Mouse (Mus musculus) R1 (cell line): ENCODE data around the gene Gm38431.
A peak's percentile ranks its signal among the peaks of the same experiment; 100 is the strongest.

Source experiments
- DNase-seq: peaks from one replicate; pipeline ENCODE4 v3.0.0-alpha.2; 2018; ENCODE audit warnings: low read depth, low spot score

The Gm38431 gene

DNA sequence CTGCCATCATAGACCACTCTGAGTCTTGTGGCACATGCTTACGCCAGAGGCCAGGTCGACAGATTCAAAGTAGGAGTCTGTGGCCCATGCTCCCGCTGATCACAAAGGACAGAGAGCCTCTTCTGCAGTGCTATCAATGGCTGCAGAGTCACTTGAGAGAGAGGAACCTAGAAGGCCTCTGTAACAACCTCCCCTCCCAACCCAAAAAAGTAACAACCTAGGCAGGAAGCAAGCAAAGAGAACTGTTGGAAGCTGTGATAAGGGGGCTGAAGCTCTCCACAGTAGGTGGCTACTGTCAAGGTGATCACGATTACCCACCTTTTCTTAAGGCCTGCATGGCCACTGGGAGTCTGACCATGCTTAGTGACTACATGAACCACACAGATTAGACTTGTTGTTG lies 48.2 kb downstream of the Gm38431 start:
- no peak for DNase-seq

DNA sequence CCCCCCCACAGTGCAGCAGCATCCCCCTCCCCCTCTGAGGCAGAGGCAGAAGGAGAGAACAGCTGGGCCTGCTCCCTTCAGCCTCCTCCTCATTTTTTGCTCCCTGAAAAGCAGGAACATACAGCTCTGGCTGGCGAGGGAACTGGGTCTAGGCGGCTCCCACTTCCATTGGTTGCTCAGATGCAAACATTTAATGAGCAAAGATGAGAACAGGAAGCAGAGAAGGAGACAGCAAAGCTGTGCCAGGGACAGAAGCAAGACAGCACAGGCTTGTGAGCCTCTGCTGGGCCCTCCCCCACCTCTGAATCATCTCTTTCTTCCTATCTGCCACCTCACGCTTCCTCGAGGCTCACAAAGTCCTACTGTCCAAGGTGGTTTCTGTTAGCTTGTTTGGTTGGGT lies 50.5 kb downstream of the Gm38431 start:
- no peak for DNase-seq

DNA sequence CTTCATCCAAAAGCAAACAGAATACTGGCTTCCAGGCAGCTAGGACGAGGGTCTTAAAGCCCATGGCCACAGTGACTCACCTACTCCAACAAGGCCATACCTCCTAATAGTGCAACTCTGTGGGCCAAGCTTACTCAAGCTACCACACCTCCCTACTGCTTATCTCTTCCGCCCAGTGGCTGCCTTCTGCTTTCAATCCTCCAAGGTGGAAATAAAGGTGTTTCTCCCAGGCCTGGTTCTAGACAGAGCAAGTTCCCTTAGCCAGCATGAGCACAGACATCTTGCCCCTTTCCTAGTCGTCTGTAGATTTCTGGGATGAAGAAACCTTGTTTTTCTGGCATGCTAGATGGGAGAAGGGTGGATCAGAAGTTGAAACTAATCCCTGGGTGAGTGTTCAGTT lies 52.0 kb downstream of the Gm38431 start:
- DNase-seq, result no peak

DNA sequence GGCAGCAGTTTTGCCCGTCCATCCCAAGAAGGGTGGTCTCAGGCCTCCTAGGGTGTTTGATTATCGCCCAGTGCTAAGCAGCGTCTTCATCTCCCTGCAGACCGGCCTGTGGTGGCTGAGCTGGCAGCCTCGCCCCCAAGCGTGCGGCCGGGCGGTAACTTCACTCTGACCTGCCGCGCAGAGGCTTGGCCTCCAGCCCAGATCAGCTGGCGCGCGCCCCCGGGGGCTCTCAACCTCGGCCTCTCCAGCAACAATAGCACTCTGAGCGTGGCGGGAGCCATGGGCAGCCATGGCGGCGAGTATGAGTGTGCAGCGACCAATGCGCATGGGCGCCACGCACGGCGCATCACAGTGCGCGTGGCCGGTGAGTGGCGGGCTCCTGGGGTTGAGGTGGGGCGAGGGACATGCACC lies 54.3 kb downstream of the Gm38431 start:
- peak; percentile 49 for DNase-seq

DNA sequence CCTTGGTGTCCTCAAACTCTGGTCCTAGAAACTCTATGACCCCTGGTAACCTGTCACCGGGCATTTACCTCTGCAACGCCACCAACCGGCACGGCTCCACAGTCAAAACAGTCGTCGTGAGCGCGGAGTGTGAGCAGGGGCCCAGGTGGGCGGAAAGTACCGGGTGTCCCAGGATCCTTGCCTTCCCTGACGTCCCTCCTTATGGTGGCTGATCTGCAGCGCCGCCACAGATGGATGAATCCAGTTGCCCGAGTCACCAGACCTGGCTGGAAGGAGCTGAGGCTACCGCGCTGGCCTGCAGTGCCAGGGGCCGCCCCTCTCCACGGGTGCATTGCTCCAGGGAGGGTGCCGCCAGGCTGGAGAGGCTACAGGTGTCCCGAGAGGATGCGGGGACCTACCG lies 55.1 kb downstream of the Gm38431 start:
- DNase-seq, result no peak

DNA sequence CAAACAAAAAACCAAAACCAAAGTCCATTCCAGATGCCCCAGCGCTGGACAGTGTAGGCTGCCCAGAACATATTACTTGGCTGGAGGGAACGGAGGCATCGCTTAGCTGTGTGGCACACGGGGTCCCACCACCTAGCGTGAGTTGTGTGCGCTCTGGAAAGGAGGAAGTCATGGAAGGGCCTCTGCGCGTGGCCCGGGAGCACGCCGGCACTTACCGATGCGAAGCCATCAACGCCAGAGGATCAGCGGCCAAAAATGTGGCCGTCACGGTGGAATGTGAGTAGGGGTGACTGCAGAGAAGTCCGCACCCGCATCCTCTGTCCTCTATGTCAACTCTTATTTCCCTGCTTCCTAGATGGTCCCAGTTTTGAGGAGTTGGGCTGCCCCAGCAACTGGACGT lies 55.6 kb downstream of the Gm38431 start:
- no peak for DNase-seq

DNA sequence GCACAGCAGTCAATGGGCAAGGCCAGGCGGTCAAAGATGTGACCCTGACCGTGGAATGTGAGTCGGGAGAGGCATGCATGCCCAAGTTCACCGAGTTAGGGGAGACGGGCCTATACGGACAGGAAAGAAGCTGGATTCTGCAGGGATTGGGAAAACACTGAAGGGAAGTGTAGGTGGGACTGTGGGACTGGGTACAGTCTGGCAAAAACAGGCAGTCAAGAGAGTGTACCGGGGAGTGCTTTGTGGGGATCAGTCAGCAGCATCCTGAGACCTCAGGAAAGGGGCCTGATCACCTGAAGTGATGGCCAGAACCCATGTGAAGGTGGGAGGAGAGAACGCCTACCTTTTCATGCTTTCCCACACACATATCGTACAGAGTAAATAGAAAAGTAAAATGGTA lies 56.2 kb downstream of the Gm38431 start:
- DNase-seq, result no peak

DNA sequence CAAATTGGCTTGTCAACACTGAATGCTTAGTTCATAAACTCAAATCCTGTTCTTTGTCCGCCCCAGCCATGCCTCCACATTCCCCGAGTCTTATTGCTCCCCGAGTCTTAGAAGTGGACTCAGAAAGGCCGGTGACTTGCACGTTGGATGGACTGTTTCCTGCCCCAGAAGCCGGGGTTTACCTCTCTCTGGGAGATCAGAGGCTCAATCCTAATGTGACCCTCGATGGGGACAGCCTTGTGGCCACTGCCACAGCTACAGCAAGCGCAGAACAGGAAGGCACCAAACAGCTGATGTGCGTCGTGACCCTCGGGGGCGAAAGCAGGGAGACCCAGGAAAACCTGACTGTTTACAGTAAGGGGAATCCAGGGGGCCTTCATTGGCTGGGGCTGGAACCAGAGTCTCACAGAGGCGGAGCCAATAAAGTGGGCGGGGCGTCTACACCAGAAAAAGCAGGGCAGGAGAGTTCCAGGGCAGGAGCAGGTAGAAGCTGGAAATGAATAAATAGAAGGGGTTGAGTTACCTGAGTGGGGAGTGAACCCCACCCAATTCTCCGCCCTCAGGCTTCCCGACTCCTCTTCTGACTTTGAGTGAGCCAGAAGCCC lies 57.2 kb downstream of the Gm38431 start:
- DNase-seq, result peak; percentile 87

DNA sequence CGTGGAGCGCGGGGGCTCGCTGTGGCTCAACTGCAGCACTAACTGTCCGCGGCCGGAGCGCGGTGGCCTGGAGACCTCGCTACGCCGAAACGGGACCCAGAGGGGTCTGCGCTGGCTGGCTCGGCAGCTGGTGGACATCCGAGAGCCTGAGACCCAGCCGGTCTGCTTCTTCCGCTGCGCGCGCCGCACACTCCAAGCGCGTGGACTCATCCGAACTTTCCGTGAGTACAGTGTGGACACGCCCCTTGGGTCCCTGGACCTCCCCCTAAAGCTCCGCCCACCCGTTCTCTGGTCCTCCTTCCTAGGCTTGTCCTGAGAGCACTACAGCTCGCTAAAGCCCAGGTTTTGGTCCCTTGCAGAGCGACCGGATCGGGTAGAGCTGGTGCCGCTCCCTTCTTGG lies 58.7 kb downstream of the Gm38431 start:
- peak; percentile 95 for DNase-seq

DNA sequence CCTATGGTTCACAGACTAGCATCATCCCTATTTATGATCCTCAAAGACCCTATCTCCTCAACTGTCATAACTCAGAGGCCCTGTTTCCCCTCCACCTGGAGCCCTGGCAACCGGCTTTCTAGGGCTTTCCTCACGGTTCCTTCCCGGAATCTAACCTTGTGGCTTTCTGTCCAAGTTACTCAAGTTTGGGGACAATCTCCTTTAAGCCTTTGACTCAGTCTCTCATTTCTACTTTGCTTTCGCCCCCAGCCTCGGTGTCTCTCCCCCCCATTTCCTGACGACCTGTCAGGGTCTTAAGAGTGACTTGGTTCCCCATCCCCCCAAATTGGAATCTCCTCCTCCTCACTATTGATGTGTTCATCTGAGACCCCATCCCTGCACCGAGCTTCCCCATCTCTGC lies 59.3 kb downstream of the Gm38431 start:
- DNase-seq, result no peak

DNA sequence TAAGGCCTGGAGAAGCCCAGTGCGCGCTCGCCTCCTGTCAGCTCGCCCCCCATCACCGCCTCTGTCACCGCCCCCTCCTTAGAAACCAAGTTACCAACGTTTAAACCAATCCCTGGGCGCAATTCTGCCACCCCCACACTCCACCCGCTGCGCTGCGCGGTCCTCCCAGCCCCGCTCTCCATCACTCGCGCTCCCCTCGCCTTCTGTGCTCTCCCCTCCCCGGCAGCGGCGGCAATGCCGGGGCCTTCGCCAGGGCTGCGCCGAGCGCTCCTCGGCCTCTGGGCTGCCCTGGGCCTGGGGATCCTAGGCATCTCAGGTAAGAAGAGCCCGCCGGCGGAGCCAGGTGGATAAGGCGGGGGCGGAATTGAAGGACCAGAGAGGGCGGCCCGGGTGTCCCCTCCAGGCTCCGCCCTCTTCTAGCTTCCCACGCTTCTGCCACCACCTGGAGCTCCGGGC lies 59.9 kb downstream of the Gm38431 start, which contains the start of gene Icam5:
Gene Icam5 (plus strand): TSS at position 178 of the 456 bp plus-strand sequence.
- DNase-seq, result peak; percentile 82

DNA sequence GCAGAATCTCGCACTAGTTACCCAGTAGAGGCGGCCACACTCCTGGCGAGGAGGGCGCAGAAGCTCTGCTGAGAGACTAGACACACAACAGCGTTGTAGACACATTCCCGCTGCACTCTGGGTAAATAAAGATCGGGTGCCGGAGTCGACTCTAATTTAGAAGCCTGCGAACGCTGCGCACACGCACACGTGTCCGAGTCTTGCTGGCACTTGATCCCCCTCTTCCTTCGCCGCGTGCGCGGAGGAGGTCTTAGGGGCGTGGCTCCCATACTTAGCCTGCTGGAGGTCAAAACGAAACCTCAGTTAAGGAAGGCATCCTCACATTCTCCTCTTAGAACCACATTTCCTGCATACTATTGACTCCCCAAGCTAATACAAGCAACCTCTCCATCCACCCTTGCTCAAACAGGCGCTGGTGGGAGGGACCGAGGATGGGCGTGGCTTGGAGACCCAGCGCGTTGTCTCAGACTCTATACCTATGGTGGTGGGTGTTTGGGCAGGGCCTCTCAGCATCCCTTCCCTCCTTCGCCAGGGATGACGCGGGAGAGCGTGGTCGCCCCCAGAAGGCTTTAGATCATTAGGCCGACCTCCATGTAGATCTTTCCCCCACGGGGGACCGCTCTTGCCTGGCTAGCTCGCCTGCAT lies 60.4 kb downstream of the Gm38431 start:
- DNase-seq, result peak; percentile 91

DNA sequence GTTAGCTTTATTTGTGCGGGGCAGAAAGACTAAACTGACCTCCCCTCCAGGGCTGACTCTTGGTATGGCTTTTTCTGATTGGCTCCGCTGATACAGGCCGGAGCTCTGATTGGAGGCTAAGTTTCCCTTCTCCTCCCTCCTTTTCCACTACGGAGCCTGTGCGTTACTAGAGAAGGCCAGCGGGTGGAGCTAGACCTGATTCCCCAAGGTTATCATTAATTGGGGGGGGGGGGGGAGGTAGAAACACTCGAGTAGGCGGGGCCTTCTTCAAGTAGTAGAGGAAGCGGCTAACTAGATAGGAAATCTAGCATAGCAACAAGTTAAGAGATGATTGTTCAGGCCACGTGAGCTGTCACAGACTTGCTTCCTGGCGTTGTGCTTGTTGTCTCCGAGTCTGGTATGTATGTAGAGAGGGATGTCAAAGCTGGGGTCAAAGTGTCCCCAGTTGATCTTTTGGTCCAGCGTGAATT lies 61.0 kb downstream of the Gm38431 start:
- peak; percentile 98 for DNase-seq

DNA sequence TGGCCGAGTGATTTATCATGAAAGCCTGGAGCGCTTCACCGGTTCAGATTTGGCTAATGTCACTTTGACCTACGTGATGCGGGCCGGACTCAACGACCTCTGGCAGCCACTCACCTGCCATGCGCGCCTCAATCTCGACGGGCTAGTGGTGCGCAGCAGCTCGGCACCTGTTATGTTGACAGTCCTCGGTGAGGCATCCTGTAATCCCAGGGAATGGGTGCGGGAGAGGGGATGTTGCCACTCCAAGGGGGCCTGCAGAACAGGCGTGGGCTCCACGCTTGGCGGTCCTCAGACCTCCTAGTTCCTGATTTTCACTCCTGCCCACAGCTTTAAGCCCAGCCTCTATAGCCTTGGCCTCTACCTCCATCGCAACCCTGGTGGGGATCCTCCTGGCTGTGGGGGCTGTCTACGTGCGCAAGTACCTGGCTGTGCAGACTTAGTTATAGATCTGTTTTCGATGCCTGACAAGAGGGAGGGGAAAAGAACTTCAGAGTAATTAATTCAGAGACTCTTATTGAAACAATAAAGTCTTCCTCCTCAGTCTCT lies 61.7 kb downstream of the Gm38431 start:
- DNase-seq, result no peak

DNA sequence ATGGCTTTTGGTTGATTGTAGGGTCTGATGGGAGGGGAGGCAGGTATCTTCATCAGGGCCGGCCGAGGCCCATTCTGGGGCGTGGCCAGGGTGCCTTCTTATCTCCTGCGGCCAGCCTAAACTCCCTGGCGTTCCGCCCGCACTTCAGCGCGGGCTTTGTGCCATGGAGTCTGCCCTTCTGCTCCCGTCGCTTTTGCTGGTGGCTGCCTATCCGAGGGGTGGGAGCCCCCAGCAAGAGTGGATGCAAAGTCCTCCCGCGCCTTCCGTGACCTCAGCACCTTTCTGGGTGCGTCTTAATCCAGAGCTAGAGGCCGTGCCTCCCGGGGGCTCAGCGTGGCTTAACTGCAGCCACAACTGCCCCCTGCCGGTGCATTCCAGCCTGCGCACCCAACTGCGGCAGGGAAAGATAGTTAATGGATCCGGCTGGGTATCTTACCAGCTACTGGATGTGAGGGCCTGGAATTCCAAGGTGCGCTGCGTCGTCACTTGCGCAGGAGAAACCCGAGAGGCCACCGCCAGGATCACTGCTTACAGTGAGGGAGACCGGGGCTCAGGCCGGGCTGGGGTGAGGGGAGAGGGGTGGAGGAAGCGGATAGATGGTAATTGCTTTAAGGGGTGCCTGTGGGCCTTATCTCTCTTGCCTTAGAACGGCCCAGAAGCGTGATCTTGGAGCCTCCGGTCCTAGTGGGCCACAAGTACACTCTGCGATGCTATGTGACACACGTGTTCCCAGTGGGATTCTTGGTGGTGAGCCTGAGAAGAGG lies 62.3 kb downstream of the Gm38431 start, which contains the start of gene Icam4:
Gene Icam4 (plus strand): TSS at position 83 of the 764 bp plus-strand sequence.
- DNase-seq, result peak; percentile 91

DNA sequence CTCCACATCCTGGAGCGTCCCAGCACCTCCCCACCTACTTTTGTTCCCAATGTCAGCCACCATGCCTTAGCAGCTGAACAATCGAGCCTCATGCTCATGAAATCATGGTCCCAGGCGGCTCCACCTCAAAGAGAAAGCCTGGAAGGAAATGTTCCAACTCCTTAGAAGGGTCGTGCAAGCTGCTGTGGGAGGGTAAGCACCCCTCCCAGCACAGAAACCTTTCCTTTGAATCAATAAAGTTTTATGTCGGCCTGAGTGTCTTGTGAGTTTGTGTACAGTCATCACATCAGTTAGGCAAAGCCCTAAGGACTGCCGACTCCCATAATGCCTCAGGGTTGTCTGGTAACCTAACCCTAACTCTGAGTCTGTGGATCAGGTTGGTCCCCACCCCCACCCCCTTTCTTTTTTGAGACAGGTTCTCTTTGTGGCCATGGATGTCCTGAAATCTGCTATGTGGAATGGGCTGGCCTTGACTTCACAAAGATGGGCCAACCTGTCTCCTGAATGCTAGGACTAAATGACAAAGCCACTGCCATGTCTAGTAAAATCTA lies 63.2 kb downstream of the Gm38431 start:
- DNase-seq, result peak; percentile 46

DNA sequence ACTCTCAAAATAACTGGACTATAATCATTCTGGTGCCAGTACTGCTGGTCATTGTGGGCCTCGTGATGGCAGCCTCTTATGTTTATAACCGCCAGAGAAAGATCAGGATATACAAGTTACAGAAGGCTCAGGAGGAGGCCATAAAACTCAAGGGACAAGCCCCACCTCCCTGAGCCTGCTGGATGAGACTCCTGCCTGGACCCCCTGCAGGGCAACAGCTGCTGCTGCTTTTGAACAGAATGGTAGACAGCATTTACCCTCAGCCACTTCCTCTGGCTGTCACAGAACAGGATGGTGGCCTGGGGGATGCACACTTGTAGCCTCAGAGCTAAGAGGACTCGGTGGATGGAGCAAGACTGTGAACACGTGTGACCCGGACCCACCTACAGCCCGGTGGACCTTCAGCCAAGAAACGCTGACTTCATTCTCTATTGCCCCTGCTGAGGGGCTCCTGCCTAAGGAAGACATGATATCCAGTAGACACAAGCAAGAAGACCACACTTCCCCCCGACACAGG lies 64.0 kb downstream of the Gm38431 start:
- DNase-seq, result peak; percentile 82

DNA sequence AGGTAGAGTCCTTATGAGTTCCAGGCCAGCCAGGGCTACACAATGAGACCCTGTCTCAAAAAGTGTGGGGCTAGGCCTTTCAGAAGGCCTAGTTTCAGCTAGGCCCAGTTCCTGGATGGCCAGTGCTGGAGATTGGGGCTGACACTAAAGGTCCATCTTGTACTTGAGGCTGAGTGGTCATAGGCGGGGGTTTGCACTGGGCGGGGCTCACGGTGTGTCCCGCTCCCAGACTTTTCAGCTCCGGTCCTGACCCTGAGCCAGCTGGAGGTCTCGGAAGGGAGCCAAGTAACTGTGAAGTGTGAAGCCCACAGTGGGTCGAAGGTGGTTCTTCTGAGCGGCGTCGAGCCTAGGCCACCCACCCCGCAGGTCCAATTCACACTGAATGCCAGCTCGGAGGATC lies 64.9 kb downstream of the Gm38431 start:
- no peak for DNase-seq

DNA sequence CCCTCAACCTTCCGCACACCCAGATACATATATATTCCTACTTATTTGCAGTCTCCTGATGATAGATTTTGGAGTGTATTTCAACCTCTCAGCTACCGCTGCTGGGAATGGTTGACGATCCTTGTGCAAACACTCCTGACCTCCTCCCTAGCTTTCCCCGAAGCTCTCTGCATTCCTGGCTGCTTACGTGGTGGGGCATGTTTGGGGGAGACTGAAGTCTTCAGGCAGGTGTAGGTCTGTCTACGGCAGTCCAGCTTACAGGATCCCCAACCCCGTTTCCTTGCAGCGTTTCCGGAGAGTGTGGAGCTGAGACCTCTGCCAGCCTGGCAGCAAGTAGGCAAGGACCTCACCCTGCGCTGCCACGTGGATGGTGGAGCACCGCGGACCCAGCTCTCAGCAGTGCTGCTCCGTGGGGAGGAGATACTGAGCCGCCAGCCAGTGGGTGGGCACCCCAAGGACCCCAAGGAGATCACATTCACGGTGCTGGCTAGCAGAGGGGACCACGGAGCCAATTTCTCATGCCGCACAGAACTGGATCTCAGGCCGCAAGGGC lies 66.5 kb downstream of the Gm38431 start:
- peak; percentile 47 for DNase-seq

DNA sequence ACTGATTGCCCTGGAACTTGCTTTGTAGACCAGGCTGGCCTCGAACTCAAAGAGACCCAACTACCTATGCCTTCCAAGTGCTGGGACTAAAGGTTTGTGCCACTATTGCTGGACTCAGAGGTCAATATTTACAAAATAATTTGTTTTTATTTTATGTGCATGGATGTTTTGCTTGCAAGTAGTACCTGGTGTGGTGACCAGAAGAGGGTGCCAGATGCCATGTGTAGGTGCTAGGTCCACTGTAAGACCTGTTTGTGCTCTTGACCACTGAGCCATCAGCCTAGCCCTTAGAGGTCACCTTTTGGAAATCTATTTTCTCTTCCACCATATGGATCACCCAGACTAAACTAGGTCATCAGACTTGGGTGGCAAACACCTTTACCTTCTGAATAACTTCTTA lies 69.1 kb downstream of the Gm38431 start:
- DNase-seq, result no peak

DNA sequence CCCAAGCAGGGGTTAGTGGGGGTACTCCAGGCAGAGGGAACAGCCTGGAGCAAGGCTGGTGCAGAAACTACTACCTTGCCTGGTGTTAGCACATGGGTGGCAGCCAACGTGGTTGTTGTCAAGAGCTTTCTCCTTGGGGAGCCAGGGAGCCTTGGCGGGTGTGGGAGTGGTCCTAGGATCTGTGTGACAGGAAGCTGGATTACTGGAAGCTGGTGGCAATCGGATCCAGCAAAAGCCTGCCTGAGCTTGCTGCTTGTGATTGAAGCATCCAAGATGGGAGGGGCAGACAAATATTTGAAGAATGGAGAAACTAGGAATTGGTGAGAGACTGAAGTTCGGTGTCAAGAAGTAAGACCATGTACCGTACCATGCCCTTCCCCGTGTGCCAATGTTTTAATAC lies 69.5 kb downstream of the Gm38431 start:
- DNase-seq, result peak; percentile 83
